Mouse (Mus musculus): Measurements from ENCODE around the gene Casp7. TPM values are rescaled to one million over a fixed set of nuclear protein-coding genes. Genes with fewer than 3 reads are reported as not detected.
A peak's percentile ranks its signal among the peaks of the same experiment; 100 is the strongest.

Gene Casp7
- total and polyA plus RNA-seq, 2 experiments from 2014 or later, result 25.2 to 34.5 TPM

GRCm38 (mm10) chr19:56436380-56436779, 39.5 kb downstream of the Casp7 start:
- H3K4me2 ChIP-seq (ENCODE audit: low read depth, low read length, poor library complexity, severe bottlenecking), result no peak overlapping the region
- no peaks in the 10 kb centered on the region for H3K4me1 ChIP-seq (ENCODE audit: insufficient read depth, low read length)
- H3K9ac ChIP-seq (replicated peaks; ENCODE audit: low read length, poor library complexity, severe bottlenecking), result no peak overlapping the region
- H3K9me3 ChIP-seq (ENCODE audit: low read length), result no peaks in the 10 kb centered on the region
- TF ChIP-seq CTCF (IDR thresholded peaks at IDR 0.05), result no peak
- ATAC-seq (ENCODE audit: low FRiP score), result no peak
- 80% methylated on average over 13 of the region's 13 CpGs for WGBS
- no peak overlapping the region for H3K27ac ChIP-seq (ENCODE audit: low read depth, low read length)
- no peak overlapping the region for H3K4me3 ChIP-seq (ENCODE audit: low read depth, low read length)
- no peak for DNase-seq (ENCODE audit: low spot score)
- H3K36me3 ChIP-seq (ENCODE audit: insufficient read depth, low read length), result peaks cover 22% of the 10 kb centered on the region; the same call in 1 of the 2 replicates
- H3K27me3 ChIP-seq (ENCODE audit: insufficient read depth, low read length), result no peaks in the 10 kb centered on the region

- Histone ChIP-seq H3K27ac (ENCODE audit: low read depth, low read length) (no peak overlapping the region), H3K4me2 (ENCODE audit: low read depth, low read length, poor library complexity, severe bottlenecking) (no peak overlapping the region), H3K4me3 (ENCODE audit: low read depth, low read length) (no peak overlapping the region), H3K36me3 (ENCODE audit: insufficient read depth, low read length) (peaks cover 19% of the 10 kb centered on the region; the same call in 1 of the 2 replicates), H3K9me3 (ENCODE audit: low read length) (no peaks in the 10 kb centered on the region), H3K4me1 (ENCODE audit: insufficient read depth, low read length) (no peaks in the 10 kb centered on the region), H3K9ac (replicated peaks; ENCODE audit: low read length, poor library complexity, severe bottlenecking) (no peak overlapping the region), H3K27me3 (ENCODE audit: insufficient read depth, low read length) (no peaks in the 10 kb centered on the region)
- 79% methylated on average over 7 of the region's 7 CpGs for WGBS
- ATAC-seq (ENCODE audit: low FRiP score) (no peak), DNase-seq (ENCODE audit: low spot score) (no peak)
- no peak for TF ChIP-seq CTCF (IDR thresholded peaks at IDR 0.05)
Observed at GRCm38 (mm10) chr19:56438357-56439071, 41.6 kb downstream of the Casp7 start.

- no peak for TF ChIP-seq CTCF (IDR thresholded peaks at IDR 0.05)
- H3K4me3 ChIP-seq (ENCODE audit: low read depth, low read length), result no peak overlapping the region
- H3K27ac ChIP-seq (ENCODE audit: low read depth, low read length), result no peak overlapping the region
- no peak overlapping the region for H3K9ac ChIP-seq (replicated peaks; ENCODE audit: low read length, poor library complexity, severe bottlenecking)
- peaks cover 15% of the 10 kb centered on the region; the same call in 1 of the 2 replicates for H3K36me3 ChIP-seq (ENCODE audit: insufficient read depth, low read length)
- ATAC-seq (ENCODE audit: low FRiP score) (no peak), DNase-seq (ENCODE audit: low spot score) (no peak)
- no peaks in the 10 kb centered on the region for H3K27me3 ChIP-seq (ENCODE audit: insufficient read depth, low read length)
- 90% methylated on average over 6 of the region's 6 CpGs for WGBS
- H3K4me2 ChIP-seq (ENCODE audit: low read depth, low read length, poor library complexity, severe bottlenecking), result no peak overlapping the region
- no peaks in the 10 kb centered on the region for H3K9me3 ChIP-seq (ENCODE audit: low read length)
- no peaks in the 10 kb centered on the region for H3K4me1 ChIP-seq (ENCODE audit: insufficient read depth, low read length)
Observed at GRCm38 (mm10) chr19:56439072-56439434, 42.1 kb downstream of the Casp7 start.

- no peak for DNase-seq (ENCODE audit: low spot score)
- H3K4me2 ChIP-seq (ENCODE audit: low read depth, low read length, poor library complexity, severe bottlenecking), result no peak overlapping the region
- H3K4me3 ChIP-seq (ENCODE audit: low read depth, low read length), result no peak overlapping the region
- H3K27me3 ChIP-seq (ENCODE audit: insufficient read depth, low read length), result no peaks in the 10 kb centered on the region
- ATAC-seq (ENCODE audit: low FRiP score), result no peak
- TF ChIP-seq CTCF (IDR thresholded peaks at IDR 0.05), result no peak
- H3K9ac ChIP-seq (replicated peaks; ENCODE audit: low read length, poor library complexity, severe bottlenecking), result no peak overlapping the region
- 72% methylated on average over 14 of the region's 14 CpGs for WGBS
- H3K27ac ChIP-seq (ENCODE audit: low read depth, low read length), result no peak overlapping the region
- peaks cover 4% of the 10 kb centered on the region; the same call in 1 of the 2 replicates for H3K36me3 ChIP-seq (ENCODE audit: insufficient read depth, low read length)
- no peaks in the 10 kb centered on the region for H3K9me3 ChIP-seq (ENCODE audit: low read length)
- no peaks in the 10 kb centered on the region for H3K4me1 ChIP-seq (ENCODE audit: insufficient read depth, low read length)
Observed at GRCm38 (mm10) chr19:56443445-56443844, 46.5 kb downstream of the Casp7 start.

- TF ChIP-seq CTCF (IDR thresholded peaks at IDR 0.05), result 0 out of 2 replicates have a peak, but pooled peaks have one; percentile 3
- Histone ChIP-seq H3K9ac (replicated peaks; ENCODE audit: low read length, poor library complexity, severe bottlenecking) (no peak overlapping the region), H3K4me3 (ENCODE audit: low read depth, low read length) (no peak overlapping the region), H3K9me3 (ENCODE audit: low read length) (no peaks in the 10 kb centered on the region), H3K4me2 (ENCODE audit: low read depth, low read length, poor library complexity, severe bottlenecking) (no peak overlapping the region), H3K27me3 (ENCODE audit: insufficient read depth, low read length) (no peaks in the 10 kb centered on the region), H3K36me3 (ENCODE audit: insufficient read depth, low read length) (no peaks in the 10 kb centered on the region), H3K4me1 (ENCODE audit: insufficient read depth, low read length) (no peaks in the 10 kb centered on the region), H3K27ac (ENCODE audit: low read depth, low read length) (no peak overlapping the region)
- no peak for DNase-seq (ENCODE audit: low spot score)
- WGBS, result 94% methylated on average over 4 of the region's 4 CpGs
- ATAC-seq (ENCODE audit: low FRiP score), result no peak
Observed at GRCm38 (mm10) chr19:56448784-56449183, 51.9 kb downstream of the Casp7 start.

GRCm38 (mm10) chr19:56449537-56449936, 52.6 kb downstream of the Casp7 start:
- Histone ChIP-seq H3K27ac (ENCODE audit: low read depth, low read length) (no peak overlapping the region), H3K27me3 (ENCODE audit: insufficient read depth, low read length) (no peaks in the 10 kb centered on the region), H3K4me1 (ENCODE audit: insufficient read depth, low read length) (no peaks in the 10 kb centered on the region), H3K9ac (replicated peaks; ENCODE audit: low read length, poor library complexity, severe bottlenecking) (no peak overlapping the region), H3K36me3 (ENCODE audit: insufficient read depth, low read length) (no peaks in the 10 kb centered on the region), H3K4me2 (ENCODE audit: low read depth, low read length, poor library complexity, severe bottlenecking) (no peak overlapping the region), H3K4me3 (ENCODE audit: low read depth, low read length) (no peak overlapping the region), H3K9me3 (ENCODE audit: low read length) (no peaks in the 10 kb centered on the region)
- no peak for TF ChIP-seq CTCF (IDR thresholded peaks at IDR 0.05)
- DNase-seq (ENCODE audit: low spot score) (no peak), ATAC-seq (ENCODE audit: low FRiP score) (no peak)
- WGBS, result 81% methylated on average over 8 of the region's 8 CpGs

Data from midbrain, postnatal 0 days (tissue).